Mouse (Mus musculus): ENCODE results near the gene Prss41. TPM values are rescaled to one million over a fixed set of nuclear protein-coding genes. Genes with fewer than 3 reads are reported as not detected.

The Prss41 gene
- polyA plus RNA-seq, 1 experiment from 2014 or later, result 6.2 TPM

GRCm38 (mm10) chr17:23820731-23821130 lies 23.2 kb downstream of the Prss41 start:
- no peaks in the 10 kb centered on the region for H3K27me3 ChIP-seq (replicated peaks; ENCODE audit: control insufficient read depth, insufficient read depth, low read length)
- no peak overlapping the region for H3K4me3 ChIP-seq (ENCODE audit: low read depth, low read length)
- H3K4me2 ChIP-seq (replicated peaks; ENCODE audit: low read depth), result no peak overlapping the region
- peaks cover 99% of the 10 kb centered on the region for H3K36me3 ChIP-seq (ENCODE audit: control insufficient read depth, insufficient read depth)
- peaks cover 12% of the 10 kb centered on the region; the same call in 1 of the 2 replicates for H3K9me3 ChIP-seq (ENCODE audit: control insufficient read depth)
- no peak overlapping the region for H3K9ac ChIP-seq (ENCODE audit: low read depth, low read length)
- no peak for TF ChIP-seq CTCF (IDR thresholded peaks at IDR 0.05; ENCODE audit: low read depth)
- ATAC-seq, result no peak
- 93% methylated on average over 5 of the region's 5 CpGs for WGBS
- H3K4me1 ChIP-seq (replicated peaks; ENCODE audit: control insufficient read depth, insufficient read depth, low read length), result no peaks in the 10 kb centered on the region
- peak overlapping the region; percentile 9; the same call in 1 of the 2 replicates for H3K27ac ChIP-seq (ENCODE audit: low read depth, low read length)

- ATAC-seq, result no peak
- Histone ChIP-seq H3K9ac (ENCODE audit: low read depth, low read length) (no peak overlapping the region), H3K27me3 (replicated peaks; ENCODE audit: control insufficient read depth, insufficient read depth, low read length) (no peaks in the 10 kb centered on the region), H3K9me3 (ENCODE audit: control insufficient read depth) (peaks cover 12% of the 10 kb centered on the region; the same call in 1 of the 2 replicates), H3K4me1 (replicated peaks; ENCODE audit: control insufficient read depth, insufficient read depth, low read length) (no peaks in the 10 kb centered on the region), H3K4me3 (ENCODE audit: low read depth, low read length) (no peak overlapping the region), H3K36me3 (ENCODE audit: control insufficient read depth, insufficient read depth) (peaks cover 100% of the 10 kb centered on the region), H3K4me2 (replicated peaks; ENCODE audit: low read depth) (no peak overlapping the region), H3K27ac (ENCODE audit: low read depth, low read length) (0 out of 2 replicates have a peak overlapping the region, but pooled peaks have one; percentile 64)
- TF ChIP-seq CTCF (IDR thresholded peaks at IDR 0.05; ENCODE audit: low read depth), result no peak
- 97% methylated on average over 25 of the region's 25 CpGs for WGBS
Observed at GRCm38 (mm10) chr17:23819235-23819634, 24.7 kb downstream of the Prss41 start.

- Histone ChIP-seq H3K36me3 (ENCODE audit: control insufficient read depth, insufficient read depth) (peaks cover 100% of the 10 kb centered on the region), H3K9ac (ENCODE audit: low read depth, low read length) (no peak overlapping the region), H3K4me1 (replicated peaks; ENCODE audit: control insufficient read depth, insufficient read depth, low read length) (no peaks in the 10 kb centered on the region), H3K27ac (ENCODE audit: low read depth, low read length) (peak overlapping the region; percentile 64), H3K4me2 (replicated peaks; ENCODE audit: low read depth) (no peak overlapping the region), H3K9me3 (ENCODE audit: control insufficient read depth) (peaks cover 12% of the 10 kb centered on the region; the same call in 1 of the 2 replicates), H3K4me3 (ENCODE audit: low read depth, low read length) (no peak overlapping the region), H3K27me3 (replicated peaks; ENCODE audit: control insufficient read depth, insufficient read depth, low read length) (no peaks in the 10 kb centered on the region)
- WGBS, result 98% methylated on average over 8 of the region's 8 CpGs
- no peak for ATAC-seq
- TF ChIP-seq CTCF (IDR thresholded peaks at IDR 0.05; ENCODE audit: low read depth), result no peak
Observed at GRCm38 (mm10) chr17:23818579-23818978, 25.4 kb downstream of the Prss41 start.

GRCm38 (mm10) chr17:23815641-23816040 lies 28.3 kb downstream of the Prss41 start:
- TF ChIP-seq CTCF (IDR thresholded peaks at IDR 0.05; ENCODE audit: low read depth), result no peak
- H3K4me3 ChIP-seq (ENCODE audit: low read depth, low read length), result no peak overlapping the region
- H3K27ac ChIP-seq (ENCODE audit: low read depth, low read length), result 0 out of 2 replicates have a peak overlapping the region, but pooled peaks have one; percentile 46
- no peaks in the 10 kb centered on the region for H3K4me1 ChIP-seq (replicated peaks; ENCODE audit: control insufficient read depth, insufficient read depth, low read length)
- no peaks in the 10 kb centered on the region for H3K27me3 ChIP-seq (replicated peaks; ENCODE audit: control insufficient read depth, insufficient read depth, low read length)
- no peak for ATAC-seq
- H3K4me2 ChIP-seq (replicated peaks; ENCODE audit: low read depth), result no peak overlapping the region
- WGBS, result 98% methylated on average over 16 of the region's 16 CpGs
- H3K36me3 ChIP-seq (ENCODE audit: control insufficient read depth, insufficient read depth), result peaks cover 95% of the 10 kb centered on the region
- H3K9ac ChIP-seq (ENCODE audit: low read depth, low read length), result no peak overlapping the region
- H3K9me3 ChIP-seq (ENCODE audit: control insufficient read depth), result peaks cover 12% of the 10 kb centered on the region; the same call in 1 of the 2 replicates

GRCm38 (mm10) chr17:23807918-23808317 lies 36.1 kb downstream of the Prss41 start:
- ATAC-seq, result no peak
- Histone ChIP-seq H3K27me3 (replicated peaks; ENCODE audit: control insufficient read depth, insufficient read depth, low read length) (no peaks in the 10 kb centered on the region), H3K27ac (ENCODE audit: low read depth, low read length) (no peak overlapping the region), H3K4me3 (ENCODE audit: low read depth, low read length) (no peak overlapping the region), H3K4me2 (replicated peaks; ENCODE audit: low read depth) (no peak overlapping the region), H3K36me3 (ENCODE audit: control insufficient read depth, insufficient read depth) (peaks cover 49% of the 10 kb centered on the region), H3K9ac (ENCODE audit: low read depth, low read length) (no peak overlapping the region), H3K9me3 (ENCODE audit: control insufficient read depth) (no peaks in the 10 kb centered on the region), H3K4me1 (replicated peaks; ENCODE audit: control insufficient read depth, insufficient read depth, low read length) (peaks cover 6% of the 10 kb centered on the region; the same call in 1 of the 2 replicates)
- WGBS, result 78% methylated on average over 3 of the region's 3 CpGs
- no peak for TF ChIP-seq CTCF (IDR thresholded peaks at IDR 0.05; ENCODE audit: low read depth)

DNA sequence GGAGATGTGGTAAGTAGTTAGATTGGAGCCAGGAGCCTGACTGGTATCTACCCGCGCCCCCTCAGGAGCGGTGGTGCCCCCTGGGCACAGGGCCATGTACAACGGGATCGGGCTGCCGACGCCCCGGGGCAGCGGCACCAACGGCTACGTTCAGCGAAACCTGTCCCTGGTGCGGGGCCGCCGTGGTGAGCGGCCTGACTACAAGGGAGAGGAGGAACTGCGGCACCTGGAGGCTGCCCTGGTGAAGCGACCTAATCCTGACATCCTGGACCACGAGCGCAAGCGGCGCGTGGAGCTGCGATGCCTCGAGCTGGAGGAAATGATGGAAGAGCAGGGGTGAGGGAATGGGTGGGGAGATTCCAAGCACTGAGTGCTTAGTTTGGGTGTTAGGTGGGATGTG lies 37.1 kb downstream of the Prss41 start:
- H3K27me3 ChIP-seq (replicated peaks; ENCODE audit: control insufficient read depth, insufficient read depth, low read length), result no peaks in the 10 kb centered on the region
- 0 out of 2 replicates have a peak overlapping the region, but pooled peaks have one; percentile 22 for H3K9ac ChIP-seq (ENCODE audit: low read depth, low read length)
- 48% methylated on average over 25 of the region's 25 CpGs for WGBS
- peaks cover 6% of the 10 kb centered on the region; the same call in 1 of the 2 replicates for H3K4me1 ChIP-seq (replicated peaks; ENCODE audit: control insufficient read depth, insufficient read depth, low read length)
- H3K36me3 ChIP-seq (ENCODE audit: control insufficient read depth, insufficient read depth), result peaks cover 39% of the 10 kb centered on the region
- H3K27ac ChIP-seq (ENCODE audit: low read depth, low read length), result no peak overlapping the region
- ATAC-seq, result no peak
- TF ChIP-seq CTCF (IDR thresholded peaks at IDR 0.05; ENCODE audit: low read depth), result peak; percentile 70
- peak overlapping the region; percentile 78 for H3K4me2 ChIP-seq (replicated peaks; ENCODE audit: low read depth)
- peak overlapping the region; percentile 18; the same call in 1 of the 2 replicates for H3K4me3 ChIP-seq (ENCODE audit: low read depth, low read length)
- H3K9me3 ChIP-seq (ENCODE audit: control insufficient read depth), result no peaks in the 10 kb centered on the region

All from intestine, postnatal 0 days (tissue).